Mouse (Mus musculus) layer of hippocampus, adult 9-10 months (tissue): ENCODE results near the gene Asb1.

Source experiments
- DNase-seq: peaks from one replicate; pipeline ENCODE4 v3.0.0; 2022; ENCODE audit warnings: low spot score

Gene Asb1

DNA sequence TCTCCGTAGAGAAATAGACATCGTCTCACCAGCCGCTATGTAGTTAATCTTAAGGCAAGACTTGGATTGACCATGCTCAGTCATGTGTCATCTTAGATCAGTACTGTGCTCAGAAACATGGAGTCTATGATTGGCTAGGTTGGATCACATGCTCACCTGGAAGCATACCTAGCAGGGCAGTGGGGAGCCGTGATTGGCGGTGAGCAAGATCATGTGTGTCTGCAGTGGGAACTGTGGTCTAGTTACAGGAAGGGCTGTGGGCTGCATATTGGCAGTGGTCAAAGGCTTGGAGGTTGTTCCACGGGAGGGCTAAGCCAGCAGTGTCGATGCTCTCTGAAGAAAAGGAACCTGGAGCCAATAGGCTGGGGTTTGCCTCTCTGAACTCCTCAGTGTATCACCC lies 66.4 kb downstream of the Asb1 start:
- no peak for DNase-seq

DNA sequence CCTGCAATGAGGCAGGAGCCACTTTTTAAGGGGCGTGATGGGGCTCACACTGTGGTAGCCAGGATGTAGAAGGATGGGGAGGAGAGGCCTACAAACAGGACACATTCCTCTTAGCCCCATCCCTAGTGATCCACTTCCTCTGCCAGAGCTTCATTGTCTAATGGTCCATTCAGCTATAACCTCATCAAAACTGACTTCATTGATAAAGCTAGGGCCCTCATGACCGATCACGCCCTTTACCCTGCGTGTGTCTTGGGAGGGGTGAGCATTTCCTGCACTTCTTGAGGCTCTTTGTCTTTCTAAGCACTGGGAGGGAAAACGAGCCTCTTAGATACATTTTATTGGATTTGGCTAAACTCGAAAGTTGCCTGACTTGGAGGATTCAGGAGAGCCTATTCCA lies 66.8 kb downstream of the Asb1 start:
- no peak for DNase-seq
